Mouse (Mus musculus): ENCODE measurements around the gene Nupl1. TPM values are rescaled to one million over a fixed set of nuclear protein-coding genes. Genes with fewer than 3 reads are reported as not detected.

Nupl1 gene
- polyA plus RNA-seq, 1 experiment: 0.03 TPM

GRCm38 (mm10) chr14:60238551-60238950, 12.7 kb downstream of the Nupl1 start:
- DNase-seq (ENCODE audit: low read depth): no peak

- no peak for DNase-seq (ENCODE audit: low read depth)
Observed at GRCm38 (mm10) chr14:60219886-60220285, 31.3 kb downstream of the Nupl1 start.

- DNase-seq (ENCODE audit: low read depth): no peak
Observed at GRCm38 (mm10) chr14:60217616-60218015, 33.6 kb downstream of the Nupl1 start.

- no peak for DNase-seq (ENCODE audit: low read depth)
Observed at GRCm38 (mm10) chr14:60216125-60216524, 35.1 kb downstream of the Nupl1 start.

GRCm38 (mm10) chr14:60215000-60215399, 36.2 kb downstream of the Nupl1 start:
- no peak for DNase-seq (ENCODE audit: low read depth)

GRCm38 (mm10) chr14:60214040-60214439, 37.2 kb downstream of the Nupl1 start:
- DNase-seq (ENCODE audit: low read depth): no peak

DNA sequence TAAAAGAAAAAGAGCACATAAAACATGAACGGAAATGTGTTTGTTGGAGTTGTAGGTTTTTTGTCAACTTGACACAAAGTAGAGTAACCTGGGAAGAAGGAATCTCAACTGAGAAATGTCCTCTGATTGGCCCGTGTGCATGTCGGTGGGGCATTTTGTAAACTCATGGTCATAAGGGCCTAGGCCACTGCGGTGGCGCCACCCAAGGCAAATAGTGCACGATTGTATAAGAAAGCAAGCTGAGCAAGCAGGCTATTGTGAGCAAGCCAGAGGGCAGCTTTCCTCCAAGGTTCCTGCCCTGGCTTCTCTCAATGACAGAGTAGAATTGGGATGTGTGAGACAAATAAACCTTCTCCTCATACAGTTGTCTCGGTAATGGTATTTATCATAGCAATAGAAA, 42.1 kb downstream of the Nupl1 start:
- DNase-seq (ENCODE audit: low read depth): no peak

- DNase-seq (ENCODE audit: low read depth): no peak
Observed at GRCm38 (mm10) chr14:60204993-60205392, 46.2 kb downstream of the Nupl1 start.

- no peak for DNase-seq (ENCODE audit: low read depth)
Observed at GRCm38 (mm10) chr14:60196884-60197283, 54.3 kb downstream of the Nupl1 start, which contains the start of gene Atp8a2. Atp8a2 (minus strand) TSS chr14:60197179.

GRCm38 (mm10) chr14:60195999-60196398, 55.2 kb downstream of the Nupl1 start:
- no peak for DNase-seq (ENCODE audit: low read depth)

GRCm38 (mm10) chr14:60194606-60195005, 56.6 kb downstream of the Nupl1 start:
- no peak for DNase-seq (ENCODE audit: low read depth)

DNA sequence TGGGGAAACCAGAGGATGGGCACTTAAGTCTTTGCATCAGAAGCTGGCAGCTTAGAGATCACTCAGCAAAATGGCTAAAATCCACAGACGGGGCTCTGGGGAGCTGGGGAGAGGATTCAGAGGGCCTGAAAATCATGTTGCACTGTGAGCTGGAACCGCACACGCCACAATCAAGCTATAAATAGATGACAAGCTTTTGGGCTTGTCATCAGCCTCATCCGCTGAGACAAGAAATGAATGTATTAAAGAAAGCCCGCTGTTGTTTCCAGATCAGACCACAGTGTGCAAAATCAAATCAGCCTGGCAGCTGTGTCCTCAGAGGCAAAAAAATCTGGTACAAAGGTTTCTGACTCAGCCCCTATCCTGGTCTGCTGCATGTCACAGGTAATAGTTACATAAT, 61.5 kb downstream of the Nupl1 start:
- DNase-seq (ENCODE audit: low read depth): no peak

DNA sequence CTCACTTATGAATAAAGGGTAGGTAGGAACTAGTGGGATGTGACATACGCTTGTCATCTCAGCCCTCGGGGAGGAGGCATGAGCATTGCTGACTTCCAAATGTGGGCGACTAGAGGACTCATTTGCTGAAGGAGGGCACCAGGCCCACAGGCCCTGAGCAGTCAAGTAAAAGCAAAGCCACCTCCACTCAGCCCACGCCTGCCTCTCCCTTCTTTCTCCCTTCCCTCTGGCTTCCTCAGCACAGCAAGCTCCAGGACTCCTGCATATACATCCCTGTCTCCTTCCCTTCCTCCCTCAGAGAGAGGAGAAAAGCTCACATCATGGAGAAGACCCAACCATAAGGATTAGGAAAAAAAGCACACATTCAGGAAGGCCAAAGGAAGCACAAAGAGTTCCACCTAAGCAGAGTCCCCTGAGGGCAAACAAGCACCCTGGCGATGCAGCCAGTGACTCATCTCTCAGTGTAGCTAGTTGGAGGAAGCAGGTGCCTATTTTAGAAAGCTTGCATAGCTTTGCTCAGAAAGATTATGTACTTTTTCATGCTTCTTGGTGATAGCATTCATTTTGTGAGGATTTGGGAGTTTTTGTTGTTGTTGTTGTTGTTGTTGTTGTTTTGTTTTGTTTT, 62.9 kb downstream of the Nupl1 start:
- DNase-seq (ENCODE audit: low read depth): no peak

DNA sequence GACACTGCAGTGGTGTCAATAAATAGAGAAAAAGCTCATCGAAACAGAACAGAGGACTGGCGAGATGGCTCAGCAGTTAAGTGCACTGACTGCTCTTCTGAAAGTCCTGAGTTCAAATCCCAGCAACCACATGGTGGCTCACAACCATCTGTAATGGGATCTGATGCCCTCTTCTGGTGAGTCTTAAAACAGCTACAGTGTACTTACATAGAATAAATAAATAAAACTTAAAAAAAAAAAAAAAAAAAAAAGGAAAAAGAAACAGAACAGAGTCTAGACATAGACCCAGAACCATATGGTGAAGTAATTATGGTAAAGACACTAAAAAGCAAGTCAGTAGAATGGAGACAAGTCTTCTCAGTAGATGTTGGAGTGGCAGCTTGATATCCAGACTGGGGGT, 69.9 kb downstream of the Nupl1 start:
- no peak for DNase-seq (ENCODE audit: low read depth)

DNA sequence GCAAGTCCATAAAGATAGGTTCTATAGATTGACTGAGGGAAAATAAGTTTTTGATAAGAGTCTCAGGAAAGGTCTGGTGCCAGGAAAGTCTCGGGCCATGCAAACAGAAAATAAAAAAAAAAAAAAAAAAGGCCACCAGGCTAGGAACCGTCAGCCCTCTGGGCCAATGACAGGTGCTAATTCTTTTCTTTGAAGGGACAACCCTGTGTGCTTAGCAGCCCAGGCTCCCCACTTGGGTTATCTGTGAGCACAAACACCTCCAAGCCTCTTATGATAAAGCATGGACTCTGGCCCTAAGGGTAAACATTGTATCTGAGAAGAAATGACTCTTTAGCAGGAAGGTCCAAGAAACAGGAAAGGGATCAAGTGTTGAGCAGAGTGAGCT, 72.7 kb downstream of the Nupl1 start:
- no peak for DNase-seq (ENCODE audit: low read depth)

- DNase-seq (ENCODE audit: low read depth): no peak
Observed at GRCm38 (mm10) chr14:60177614-60178570, 73.3 kb downstream of the Nupl1 start.

- DNase-seq (ENCODE audit: low read depth): no peak
Observed at GRCm38 (mm10) chr14:60176891-60177613, 74.2 kb downstream of the Nupl1 start.

DNA sequence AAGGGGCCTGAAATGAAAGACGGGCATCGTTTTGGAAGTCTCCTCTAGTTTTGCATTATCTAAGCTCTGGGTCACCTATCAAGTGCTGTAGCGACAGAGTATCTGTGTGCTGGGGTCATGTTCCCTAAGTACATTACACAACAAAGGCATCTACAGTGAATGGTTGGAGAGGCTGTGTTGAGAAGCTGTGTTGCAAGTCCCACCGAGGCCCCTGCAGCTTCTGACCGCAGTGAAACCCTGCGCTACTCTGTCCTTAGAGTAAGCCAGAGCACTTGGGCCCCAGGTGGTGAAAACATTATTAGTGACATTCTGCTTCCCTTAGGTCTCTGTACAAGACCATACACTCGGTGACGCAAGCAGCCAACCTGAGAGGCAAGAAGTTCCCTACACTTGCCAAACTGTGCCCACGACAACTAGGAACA, 74.8 kb downstream of the Nupl1 start:
- DNase-seq (ENCODE audit: low read depth): no peak

DNA sequence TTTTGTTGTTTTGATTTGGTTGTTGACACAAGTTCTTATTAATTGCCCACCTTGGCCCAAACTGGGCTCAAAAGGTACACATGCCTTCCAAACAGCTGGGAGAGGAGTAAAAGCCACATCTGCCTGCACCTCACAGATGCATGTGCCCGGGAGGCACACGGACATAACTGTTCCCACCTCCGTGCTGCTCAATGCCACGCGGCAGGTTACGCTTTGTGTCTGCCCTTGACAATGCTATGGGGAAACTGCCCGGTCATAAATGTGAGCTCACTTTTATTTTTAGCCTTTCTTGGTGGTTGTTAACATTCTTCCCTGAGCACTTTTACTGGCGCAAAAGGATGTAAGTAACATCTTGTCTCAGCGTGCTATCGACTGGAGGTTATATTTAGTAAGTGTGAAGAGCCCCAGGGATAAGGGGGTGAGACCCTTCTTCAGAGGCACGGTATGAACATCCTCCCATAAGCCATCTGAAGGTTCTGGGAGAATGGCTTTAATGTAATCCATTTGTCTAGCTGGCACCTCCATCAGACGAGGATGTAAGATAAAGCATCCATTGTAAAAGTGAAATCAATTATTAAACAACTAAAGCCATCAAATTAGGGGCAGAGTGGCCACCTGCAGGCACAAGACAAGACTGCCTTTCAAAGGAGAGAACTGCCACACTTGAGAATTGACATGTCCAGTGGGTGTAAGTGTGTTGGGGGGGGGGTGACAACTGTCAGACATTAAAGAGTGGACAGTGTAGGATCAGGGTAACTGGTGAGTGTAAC, 78.8 kb downstream of the Nupl1 start:
- no peak for DNase-seq (ENCODE audit: low read depth)

DNA sequence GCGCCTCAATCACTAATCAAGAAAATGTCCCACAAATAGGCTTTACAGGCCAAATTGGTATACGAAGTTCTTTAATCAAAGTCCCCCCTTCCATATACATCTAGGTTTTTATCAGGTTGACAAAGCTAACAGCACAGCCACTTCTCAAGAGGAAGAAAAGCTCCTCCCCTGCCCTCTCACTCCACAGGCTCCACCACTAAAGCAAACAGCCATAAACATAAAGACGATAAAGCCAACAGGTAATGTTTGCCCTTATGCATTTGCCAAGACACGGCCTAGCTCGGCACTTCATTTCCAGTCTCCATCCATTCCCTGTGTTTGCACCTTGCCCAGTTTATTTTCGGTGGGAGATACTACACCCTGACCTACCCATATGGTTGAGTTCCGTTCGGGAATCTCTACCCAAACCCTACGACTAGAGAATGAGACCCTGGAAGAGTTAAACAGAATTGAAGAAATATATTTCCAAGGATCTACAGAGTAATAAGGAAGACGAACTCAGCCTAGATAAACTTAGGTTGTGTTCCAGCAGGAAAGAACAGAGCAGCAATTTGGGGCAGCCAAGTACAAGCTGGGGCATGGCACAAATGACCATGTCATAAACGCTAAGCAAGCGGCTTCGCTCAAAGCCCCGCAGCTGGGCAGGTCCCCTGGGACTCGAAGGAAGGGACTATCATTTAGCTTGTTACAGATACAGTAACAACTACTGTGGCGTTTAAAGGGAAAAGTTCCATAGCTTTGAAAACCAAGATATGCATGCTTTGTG, 80.2 kb downstream of the Nupl1 start:
- no peak for DNase-seq (ENCODE audit: low read depth)

- no peak for DNase-seq (ENCODE audit: low read depth)
Observed at GRCm38 (mm10) chr14:60163367-60163766, 87.9 kb downstream of the Nupl1 start.
